Mouse (Mus musculus): ENCODE results near the gene Ccnjl. TPM values are rescaled to one million over a fixed set of nuclear protein-coding genes. Genes with fewer than 3 reads are reported as not detected.

Ccnjl gene
- total and polyA plus RNA-seq, 3 experiments: not detected

GRCm38 (mm10) chr11:43626300-43626926 lies 97.8 kb downstream of the Ccnjl start:
- Histone ChIP-seq H3K27ac (ENCODE audit: control insufficient read depth, low read depth, low read length) (no peak overlapping the region), H3K9me3 (replicated peaks; ENCODE audit: insufficient read depth, low read length) (no peaks in the 10 kb centered on the region), H3K4me1 (ENCODE audit: control insufficient read depth in 1 of 2, insufficient read depth in 2 of 2, low read length in 2 of 2) (no peaks in the 10 kb centered on the region), H3K9ac (ENCODE audit: control insufficient read depth, low read depth, low read length, poor library complexity, severe bottlenecking) (no peak overlapping the region), H3K4me3 (ENCODE audit: control insufficient read depth in 1 of 2, insufficient read depth in 1 of 2, low read depth in 2 of 2, low read length in 2 of 2) (no peak overlapping the region), H3K79me2 (ENCODE audit: control insufficient read depth, insufficient read depth, low read length, poor library complexity) (no peaks in the 10 kb centered on the region), H3K27me3 (ENCODE audit: control insufficient read depth in 1 of 2, insufficient read depth in 2 of 2, low read length in 2 of 2) (peaks cover 0 to 3% of the 10 kb centered on the region in 2 experiments; a peak in 1 of 4 replicates), H3K36me3 (ENCODE audit: control insufficient read depth in 1 of 2, insufficient read depth in 2 of 2, low read length in 2 of 2) (no peaks in the 10 kb centered on the region)
- TF ChIP-seq TCF12 (IDR thresholded peaks at IDR 0.05; ENCODE audit: low read depth, low read length) (no peak), POLR2A (IDR thresholded peaks at IDR 0.05; ENCODE audit: control insufficient read depth in 1 of 2, insufficient read depth in 1 of 2, low read depth in 1 of 2, low read length in 2 of 2, poor library complexity in 1 of 2) (no peak)
- no peak for DNase-seq (ENCODE audit: low read depth, low spot score)

GRCm38 (mm10) chr11:43626927-43627645 lies 98.5 kb downstream of the Ccnjl start:
- Histone ChIP-seq H3K9me3 (replicated peaks; ENCODE audit: insufficient read depth, low read length) (no peaks in the 10 kb centered on the region), H3K4me1 (ENCODE audit: control insufficient read depth in 1 of 2, insufficient read depth in 2 of 2, low read length in 2 of 2) (no peaks in the 10 kb centered on the region), H3K36me3 (ENCODE audit: control insufficient read depth in 1 of 2, insufficient read depth in 2 of 2, low read length in 2 of 2) (no peaks in the 10 kb centered on the region), H3K4me3 (ENCODE audit: control insufficient read depth in 1 of 2, insufficient read depth in 1 of 2, low read depth in 2 of 2, low read length in 2 of 2) (no peak overlapping the region), H3K27ac (ENCODE audit: control insufficient read depth, low read depth, low read length) (no peak overlapping the region), H3K79me2 (ENCODE audit: control insufficient read depth, insufficient read depth, low read length, poor library complexity) (no peaks in the 10 kb centered on the region), H3K27me3 (ENCODE audit: control insufficient read depth in 1 of 2, insufficient read depth in 2 of 2, low read length in 2 of 2) (peaks cover 0 to 3% of the 10 kb centered on the region in 2 experiments; a peak in 1 of 4 replicates), H3K9ac (ENCODE audit: control insufficient read depth, low read depth, low read length, poor library complexity, severe bottlenecking) (no peak overlapping the region)
- no peak for TF ChIP-seq ETS1 (IDR thresholded peaks at IDR 0.05; ENCODE audit: low read depth, low read length)
- no peak for TF ChIP-seq USF2 (IDR thresholded peaks at IDR 0.05; ENCODE audit: borderline replicate concordance in 1 of 2, insufficient read depth in 1 of 2, low read depth in 1 of 2, low read length in 2 of 2)
- TF ChIP-seq MXI1 (IDR thresholded peaks at IDR 0.05; ENCODE audit: low read depth, low read length): no peak
- TF ChIP-seq ZC3H11A (IDR thresholded peaks at IDR 0.05; ENCODE audit: low read depth, low read length): no peak
- TF ChIP-seq TCF12 (IDR thresholded peaks at IDR 0.05; ENCODE audit: low read depth, low read length): no peak
- TF ChIP-seq ELF1 (IDR thresholded peaks at IDR 0.05; ENCODE audit: low read depth, low read length): no peak
- no peak for TF ChIP-seq SIN3A (IDR thresholded peaks at IDR 0.05; ENCODE audit: low read length)
- TF ChIP-seq KAT2A (conservative IDR thresholded peaks at IDR 0.05; ENCODE audit: low read depth, low read length): no peak
- TF ChIP-seq SMC3 (IDR thresholded peaks at IDR 0.05; ENCODE audit: low read depth, low read length): no peak
- TF ChIP-seq MYC (IDR thresholded peaks at IDR 0.05; ENCODE audit: low read depth, low read length): no peak
- no peak for TF ChIP-seq ZMIZ1 (IDR thresholded peaks at IDR 0.05; ENCODE audit: low read depth, low read length)
- no peak for TF ChIP-seq MEF2A (IDR thresholded peaks at IDR 0.05; ENCODE audit: extremely low read depth, insufficient replicate concordance, low read depth, low read length, poor library complexity, severe bottlenecking)
- TF ChIP-seq NELFE (IDR thresholded peaks at IDR 0.05; ENCODE audit: low read depth, low read length): no peak
- TF ChIP-seq CTCF (IDR thresholded peaks at IDR 0.05 in 2 of 3, conservative IDR thresholded peaks at IDR 0.05 in 1 of 3; ENCODE audit: control insufficient read depth in 1 of 3, insufficient read depth in 1 of 3, low read depth in 2 of 3, low read length in 3 of 3, poor library complexity in 1 of 3, severe bottlenecking in 1 of 3): no peak
- TF ChIP-seq BHLHE40 (IDR thresholded peaks at IDR 0.05; ENCODE audit: borderline replicate concordance, low read depth, low read length): no peak
- no peak for TF ChIP-seq POLR2AphosphoS5 (IDR thresholded peaks at IDR 0.05; ENCODE audit: borderline replicate concordance, low read depth, low read length)
- TF ChIP-seq USF1 (IDR thresholded peaks at IDR 0.05; ENCODE audit: low read depth, low read length): no peak
- no peak for DNase-seq (ENCODE audit: low read depth, low spot score)
